Mouse (Mus musculus) retina, postnatal 1 day (tissue): ENCODE measurements around the gene Nos1ap.

Source experiments
- DNase-seq: peaks from one replicate; pipeline ENCODE4 v3.0.0-alpha.2; 2012

The Nos1ap gene

DNA sequence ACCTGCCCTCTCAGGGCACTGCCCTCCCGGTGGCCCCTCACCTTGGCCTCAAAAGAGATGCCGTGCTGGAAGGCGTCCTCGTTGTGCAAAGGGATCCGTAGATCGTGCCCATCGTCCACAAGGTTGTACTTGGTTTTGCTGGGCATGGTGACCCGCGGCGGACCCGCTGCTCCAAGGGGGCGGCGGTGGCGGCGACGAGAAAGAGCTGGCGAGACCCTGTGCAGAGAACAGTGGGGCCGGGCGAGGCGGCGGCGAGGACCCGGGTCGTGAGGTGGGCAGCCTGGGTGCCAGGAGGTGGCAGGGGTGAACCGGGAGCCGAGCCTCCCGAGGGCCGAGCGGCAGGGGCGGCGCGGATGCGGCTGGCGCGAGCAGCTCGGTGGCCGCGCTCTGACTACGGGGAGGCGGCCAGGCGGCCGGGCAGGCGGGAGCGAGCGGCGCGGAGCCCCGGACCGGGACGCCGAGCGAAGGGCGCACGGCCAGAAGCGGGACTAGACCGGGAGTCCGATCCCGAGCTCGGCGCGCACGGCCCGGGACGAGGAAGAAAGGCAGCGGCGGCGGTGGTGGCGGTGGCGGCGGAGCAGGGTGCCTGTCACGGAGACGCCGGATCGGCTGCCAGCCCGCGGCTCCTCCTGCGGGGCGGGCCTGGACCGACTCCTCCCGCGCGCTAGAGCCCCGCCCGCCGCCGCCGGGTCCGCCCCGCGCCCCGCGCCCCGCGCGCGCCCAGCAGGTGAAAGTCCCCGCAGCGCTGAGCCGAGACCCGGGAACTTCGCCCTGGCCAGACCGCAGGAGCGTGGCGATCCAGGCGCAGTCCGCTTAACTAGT lies at the start of gene Nos1ap:
Nos1ap (minus strand) TSS at position 643 of the 822 bp plus-strand sequence.
- peak; percentile 79 for DNase-seq

DNA sequence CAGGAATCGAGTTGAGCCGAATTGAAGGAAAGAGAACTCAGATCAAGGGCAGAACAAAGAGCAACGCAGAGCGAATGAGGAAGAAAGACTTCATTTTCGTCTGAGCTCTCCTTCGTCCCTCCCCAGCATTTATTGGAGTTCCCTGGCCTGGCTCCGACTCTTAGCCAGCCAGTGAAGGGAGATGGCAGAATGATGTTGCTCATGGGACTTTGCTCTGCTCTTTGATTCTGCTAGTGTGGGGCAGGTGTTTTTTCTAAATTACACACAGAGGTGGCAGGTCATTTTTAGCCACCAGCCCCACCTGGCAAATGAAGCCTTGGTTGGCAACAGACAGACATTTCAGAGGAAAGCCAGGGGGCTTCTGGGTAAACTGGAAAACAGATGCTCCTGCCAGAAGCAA lies 49.3 kb upstream of the Nos1ap start:
- DNase-seq: no peak

DNA sequence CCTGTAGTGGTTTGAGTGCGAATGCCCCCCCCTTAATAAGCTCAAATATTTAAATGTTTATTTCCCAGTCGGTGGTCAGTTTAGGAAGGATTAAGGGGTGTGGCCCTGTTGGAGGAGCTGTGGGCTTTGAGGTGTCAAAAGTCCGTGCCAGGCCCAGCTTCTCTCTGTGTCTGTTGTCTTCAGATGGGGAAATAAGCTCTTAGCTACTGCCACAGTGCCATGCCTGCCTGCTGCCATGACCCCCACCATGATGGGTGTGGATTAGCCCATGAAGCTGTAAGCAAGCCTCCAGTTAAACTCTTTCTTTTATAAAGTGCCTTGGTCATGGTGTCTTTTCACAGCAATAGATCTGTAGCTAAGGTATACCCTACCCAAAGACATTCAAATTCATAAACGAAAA lies 43.2 kb upstream of the Nos1ap start:
- DNase-seq: no peak

DNA sequence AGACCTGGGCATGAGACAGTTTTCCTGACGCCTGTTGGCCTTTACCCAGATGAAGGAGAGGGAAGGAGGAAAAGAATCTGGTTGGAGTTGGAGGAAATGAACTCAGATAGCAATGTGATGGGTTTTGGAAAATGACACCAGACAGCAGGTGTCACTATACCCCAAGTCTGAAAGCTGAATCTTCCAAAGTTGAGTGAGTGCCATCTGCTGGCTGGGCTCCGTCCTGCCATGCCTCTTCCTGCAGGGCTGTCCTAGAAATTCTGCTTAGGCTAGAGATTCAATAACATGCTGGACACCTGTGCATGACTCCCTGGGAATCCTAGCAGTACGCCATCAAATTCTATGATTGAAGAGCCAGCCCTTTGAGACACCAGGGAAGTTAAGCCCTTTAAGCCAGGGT lies 42.7 kb upstream of the Nos1ap start:
- peak; percentile 80 for DNase-seq

DNA sequence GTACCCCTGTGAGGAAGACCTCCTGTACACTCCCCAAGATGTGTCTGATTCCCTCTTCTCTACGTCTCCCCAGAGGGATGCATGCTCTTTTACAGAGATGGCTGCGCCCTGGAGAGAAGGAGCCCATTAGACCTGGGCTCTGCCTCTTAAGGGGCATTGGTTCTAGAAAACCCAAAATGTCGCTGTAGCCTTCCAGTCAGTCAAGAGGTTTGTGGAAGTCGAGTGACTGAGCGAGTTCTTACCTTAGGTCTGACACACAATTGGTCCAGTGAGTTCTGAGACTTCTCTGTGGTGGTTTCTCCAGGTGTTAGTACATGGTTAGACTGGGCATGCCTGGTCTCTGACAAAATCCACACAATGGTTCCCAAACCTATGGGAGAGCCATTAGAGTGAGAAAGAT lies 41.9 kb upstream of the Nos1ap start:
- no peak for DNase-seq

DNA sequence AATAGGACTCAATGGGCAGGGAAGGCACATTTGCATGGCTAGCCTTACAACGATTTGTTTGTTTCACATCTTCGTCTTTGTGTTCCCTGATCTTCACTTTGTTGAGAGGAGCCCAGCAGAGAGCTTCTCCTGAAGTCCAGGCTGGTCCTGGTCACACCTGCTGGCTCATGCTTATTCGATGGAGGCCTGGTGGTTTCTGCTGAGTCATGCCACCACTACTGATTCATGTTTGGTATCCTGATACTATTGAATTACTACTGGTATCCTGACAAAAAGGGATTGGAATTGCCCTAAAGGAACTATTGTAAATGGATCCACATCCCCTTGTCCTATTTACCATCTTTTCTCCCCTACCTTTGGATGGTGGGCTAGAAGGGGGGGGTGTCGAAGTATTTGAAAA lies 40.8 kb upstream of the Nos1ap start:
- no peak for DNase-seq

DNA sequence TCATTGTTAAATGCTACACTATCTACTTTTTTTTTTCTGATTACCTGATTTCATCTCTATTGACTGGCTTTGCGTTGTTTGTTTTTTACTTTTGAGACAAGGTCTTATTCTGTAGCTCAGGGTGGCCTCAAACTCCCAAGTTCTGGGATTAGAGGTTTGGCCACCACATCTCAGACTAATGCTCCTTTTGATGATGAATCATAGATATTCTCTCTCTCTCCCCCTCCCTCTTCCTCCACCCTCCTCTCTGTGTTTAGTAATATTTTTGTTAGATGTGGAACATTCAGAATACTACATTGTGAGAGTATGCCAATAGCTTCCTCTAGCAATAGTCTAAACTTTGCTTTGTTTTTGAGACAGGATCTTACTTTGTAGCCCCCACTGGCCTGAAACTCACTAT lies 33.8 kb upstream of the Nos1ap start:
- no peak for DNase-seq

DNA sequence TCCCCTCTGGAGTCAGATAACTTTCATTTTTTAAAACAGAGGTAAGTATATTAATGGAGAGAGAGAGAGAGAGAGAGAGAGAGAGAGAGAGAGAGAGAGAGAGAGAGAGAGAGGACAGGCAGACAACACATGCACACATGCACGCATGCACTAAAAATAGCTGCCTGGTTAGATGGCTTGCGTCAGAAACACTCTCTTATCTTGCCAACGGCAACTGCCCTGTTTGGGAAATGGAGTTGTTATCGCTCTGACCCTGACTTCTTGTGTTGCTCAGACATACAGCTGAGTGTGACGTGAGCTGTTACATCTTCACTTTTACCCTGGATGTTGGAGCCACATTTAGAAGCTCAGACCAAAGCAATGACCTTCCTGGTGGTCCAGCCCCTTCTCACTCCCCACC lies 33.3 kb upstream of the Nos1ap start:
- DNase-seq: no peak

DNA sequence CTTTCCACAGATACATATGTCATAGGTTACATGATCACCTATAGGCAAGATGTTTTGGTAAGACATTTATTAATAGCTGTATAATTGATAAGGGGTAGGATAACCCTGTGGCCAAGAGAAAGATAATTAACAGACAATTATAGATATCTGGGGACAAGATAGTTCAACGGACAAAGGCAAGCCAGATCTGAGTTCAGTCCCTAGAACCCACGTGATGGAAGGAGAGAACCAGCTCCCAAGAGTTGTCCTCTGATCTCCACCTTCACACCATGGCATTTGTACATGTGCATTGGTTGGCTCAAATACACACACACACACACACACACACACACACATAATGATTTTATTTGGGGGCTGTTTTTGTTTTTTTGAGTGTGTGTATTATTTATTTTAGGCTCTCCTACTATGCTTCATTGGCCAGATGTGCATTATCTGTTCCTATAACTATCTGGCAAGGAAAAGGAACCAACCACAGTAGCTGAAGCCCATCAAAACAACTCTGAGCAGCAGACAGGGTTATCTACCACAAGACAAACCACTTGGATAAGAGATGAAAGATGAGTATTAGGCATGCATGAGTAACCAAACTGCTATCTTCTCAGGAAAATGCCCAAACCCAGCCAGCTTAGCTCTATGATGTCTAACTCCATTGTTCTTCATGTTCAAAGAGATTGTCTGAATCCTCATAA lies 30.2 kb upstream of the Nos1ap start:
- no peak for DNase-seq

DNA sequence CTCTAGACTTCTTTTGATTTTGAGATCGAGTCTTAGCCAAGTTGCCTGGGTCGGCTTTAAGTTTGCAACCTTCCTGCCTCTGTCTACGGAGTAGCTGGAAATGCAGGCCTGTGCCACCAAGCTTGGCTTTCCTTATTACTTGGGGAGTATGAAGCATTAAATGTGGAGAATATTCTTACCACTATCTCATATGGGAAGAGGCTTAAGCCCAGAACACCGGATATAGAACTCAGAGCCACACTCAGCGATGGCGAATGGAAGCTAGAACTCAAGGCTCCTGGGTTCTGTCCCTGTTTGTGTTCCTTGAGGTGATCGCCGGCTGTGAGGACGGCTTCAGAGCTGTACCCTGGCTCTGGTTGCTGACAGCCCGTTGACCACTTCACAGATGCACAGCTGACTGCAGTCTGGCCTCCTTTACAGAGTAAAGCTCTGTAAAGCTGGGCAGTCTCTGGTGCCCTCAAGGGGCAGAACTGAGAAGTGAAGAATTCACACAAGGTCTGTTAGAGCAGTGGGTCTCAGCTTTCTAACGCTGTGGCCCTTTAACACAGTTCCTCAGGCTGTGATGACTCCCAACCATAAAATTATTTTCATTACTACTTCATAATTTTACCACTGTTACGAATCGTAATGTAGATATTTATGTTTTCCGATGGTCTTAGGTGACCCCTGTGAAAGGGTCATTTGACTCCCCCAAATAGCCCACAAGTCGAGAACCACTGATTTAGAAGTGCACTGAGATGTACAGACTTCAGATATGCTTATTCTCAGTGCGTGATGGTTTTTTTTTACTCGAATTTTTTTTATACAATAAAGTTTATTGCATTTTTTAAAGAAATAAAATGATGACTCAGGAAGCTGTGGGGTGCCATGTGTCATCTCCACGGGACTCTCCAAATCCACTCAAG lies 23.6 kb upstream of the Nos1ap start:
- DNase-seq: peak; percentile 87

DNA sequence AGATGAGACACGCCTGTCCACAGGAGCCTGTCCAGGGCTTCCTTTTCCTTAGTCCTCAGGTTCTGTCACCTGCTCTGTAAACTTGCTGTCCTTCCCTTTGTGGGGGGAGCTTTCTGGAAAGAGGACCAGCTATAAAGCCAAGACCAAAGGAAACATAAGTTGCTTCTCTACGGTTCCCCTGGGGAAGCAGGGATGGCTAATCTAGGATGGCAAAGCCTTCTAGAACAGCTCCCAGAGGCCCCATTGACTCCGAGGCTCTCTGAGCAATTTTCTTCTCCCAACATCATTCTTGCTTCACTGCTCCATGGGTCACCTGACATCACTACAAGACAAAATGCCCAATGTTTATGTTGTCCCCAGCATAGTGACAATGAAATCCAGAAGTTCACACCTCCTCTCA lies 22.0 kb upstream of the Nos1ap start:
- DNase-seq: no peak

DNA sequence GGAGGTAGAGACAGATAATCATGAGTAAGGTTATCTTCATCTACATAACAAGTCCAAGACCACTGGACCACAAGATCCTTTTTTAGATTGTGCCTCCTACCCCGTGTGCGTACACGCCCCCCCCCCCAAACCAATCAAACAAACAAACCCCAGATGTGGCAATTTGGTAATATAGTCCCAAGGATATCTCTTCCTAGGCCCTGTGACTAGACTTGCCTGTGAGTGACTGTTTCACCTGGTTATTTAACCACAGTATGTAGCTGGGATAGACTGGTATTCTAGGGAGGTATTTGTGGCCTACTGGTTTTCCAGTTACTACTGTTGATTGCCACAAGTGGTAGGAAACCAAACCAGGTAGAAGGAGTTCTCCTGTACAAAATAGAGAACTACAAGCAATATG lies 21.0 kb upstream of the Nos1ap start:
- no peak for DNase-seq

DNA sequence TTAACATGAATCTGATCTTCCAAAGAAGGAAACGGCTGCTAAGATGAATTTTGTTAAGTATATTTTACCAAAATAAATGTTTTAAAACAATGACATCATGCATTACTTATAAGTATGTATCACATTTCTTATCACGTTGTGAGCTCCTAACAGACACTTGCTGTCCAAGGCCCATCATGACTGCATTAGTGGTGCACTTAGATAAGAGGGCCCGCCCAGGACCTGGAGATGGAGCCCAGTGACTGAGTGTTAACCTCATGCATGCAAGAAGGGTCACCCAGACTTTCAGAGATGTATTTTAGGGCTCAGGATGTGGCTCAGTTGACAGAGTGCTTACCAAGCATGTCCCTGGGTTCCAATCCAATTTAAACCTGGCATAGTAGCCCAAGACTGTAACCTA lies 20.6 kb upstream of the Nos1ap start:
- no peak for DNase-seq

DNA sequence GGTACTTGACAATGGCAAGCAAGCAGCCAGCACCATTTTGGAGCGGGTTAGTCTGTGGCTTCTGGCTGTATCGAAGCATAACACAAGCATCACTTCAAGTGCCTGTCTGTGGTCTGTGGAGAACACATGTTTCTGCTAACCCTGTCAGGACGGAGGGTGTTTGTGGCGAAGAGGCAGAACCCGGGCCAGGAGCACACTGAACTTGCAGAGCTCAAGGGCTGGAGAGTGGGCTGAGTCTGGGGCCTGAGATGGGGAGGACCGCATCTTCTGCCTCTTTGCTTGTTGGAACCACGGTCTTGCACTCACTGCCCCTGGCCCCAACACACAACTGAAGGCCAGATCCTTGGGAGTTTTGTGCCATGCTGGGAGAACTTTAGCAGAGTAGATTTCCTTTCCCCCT lies 20.2 kb upstream of the Nos1ap start:
- DNase-seq: no peak

DNA sequence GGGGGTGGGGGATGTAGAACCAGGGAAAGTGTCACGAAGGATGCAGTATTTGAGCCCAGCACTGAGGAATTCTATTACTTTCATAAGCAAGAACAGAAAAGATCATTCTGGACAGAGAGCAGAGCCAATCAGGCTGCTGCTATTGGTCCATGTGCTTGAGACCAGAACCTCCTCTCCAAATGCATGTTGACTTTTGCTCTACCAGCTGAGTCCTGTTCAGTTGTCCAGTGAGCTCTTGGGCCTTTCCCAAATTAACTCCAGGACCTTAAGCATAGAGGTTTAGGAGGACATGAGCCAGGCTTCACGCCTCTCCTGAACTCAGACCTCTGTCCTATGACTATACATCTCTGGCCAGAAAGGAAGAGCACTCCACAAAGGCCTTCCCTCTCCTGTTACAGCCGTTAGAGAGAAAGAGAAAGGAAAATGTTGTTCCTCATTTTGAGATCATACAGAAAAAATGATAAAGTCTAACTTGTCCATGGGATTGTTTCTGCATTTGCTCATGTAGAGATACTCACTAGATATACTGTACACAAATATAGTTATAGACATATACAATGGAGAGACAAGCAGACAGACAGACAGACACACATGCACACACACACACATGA lies 18.9 kb upstream of the Nos1ap start:
- DNase-seq: no peak

DNA sequence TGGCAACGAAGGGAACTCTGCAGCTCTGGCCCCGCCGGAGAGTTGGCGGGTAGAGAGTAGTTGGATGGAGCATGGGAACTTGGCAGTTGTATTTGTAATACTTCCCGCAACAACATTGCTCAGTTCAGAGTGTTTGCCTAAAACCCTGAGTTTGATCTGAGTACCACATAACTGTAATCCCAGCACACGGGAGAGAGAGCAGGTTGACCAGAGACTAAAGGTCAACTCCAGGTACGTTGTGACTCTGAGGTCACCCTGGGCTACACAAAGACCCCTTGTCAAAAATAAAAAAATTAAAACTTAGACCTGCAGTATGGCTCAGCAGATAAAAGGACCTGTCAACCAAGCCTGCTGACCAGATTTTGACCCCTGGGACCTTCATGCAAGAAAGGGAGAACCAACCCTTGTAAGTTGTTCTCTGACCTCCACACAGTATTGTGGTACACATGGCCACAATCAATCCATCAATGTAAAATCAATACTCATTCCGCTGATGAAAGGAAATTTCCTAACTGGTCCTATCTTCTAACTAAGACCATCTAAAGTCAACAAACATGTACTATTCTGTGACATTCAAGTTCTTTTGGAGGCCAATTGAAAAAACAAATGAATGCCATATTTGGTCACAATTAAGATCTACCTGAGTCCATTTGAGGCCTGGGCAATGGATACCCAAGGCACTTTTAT lies 17.7 kb upstream of the Nos1ap start:
- no peak for DNase-seq

DNA sequence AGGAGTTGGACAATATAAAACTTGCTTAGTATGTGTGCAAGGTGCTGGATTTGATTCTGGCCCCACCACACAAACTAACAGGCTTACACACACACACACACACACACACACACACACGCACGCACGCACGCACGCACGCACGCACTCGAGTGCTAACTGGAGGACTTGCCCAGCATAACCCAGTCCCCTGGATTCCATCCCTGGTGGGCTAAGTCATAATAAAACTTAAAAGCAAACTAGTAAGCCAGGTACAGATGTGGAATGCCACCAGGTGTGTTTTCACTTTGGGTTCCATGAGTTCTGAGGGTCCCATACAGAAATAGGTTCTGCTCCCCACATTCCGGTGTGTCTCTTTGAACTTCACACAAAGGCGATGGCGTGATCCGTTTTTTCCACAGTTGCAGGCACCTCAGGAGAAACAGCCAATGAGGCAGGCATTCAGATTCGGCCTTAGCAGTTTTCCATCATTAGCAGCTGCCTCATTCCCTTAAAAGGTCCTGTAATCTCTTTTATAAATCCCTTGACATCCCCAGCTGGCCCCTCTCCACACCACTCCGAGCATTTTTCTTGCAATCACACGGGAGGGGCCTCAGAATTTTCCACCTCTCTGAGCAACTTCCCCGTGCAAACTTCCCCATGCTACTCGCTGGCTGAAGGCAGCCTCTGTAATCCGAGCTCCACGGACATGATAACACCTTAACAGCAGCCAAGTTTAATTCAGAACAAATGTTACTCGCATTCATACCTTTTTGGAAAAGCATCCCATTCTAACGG lies 15.8 kb upstream of the Nos1ap start:
- no peak for DNase-seq

DNA sequence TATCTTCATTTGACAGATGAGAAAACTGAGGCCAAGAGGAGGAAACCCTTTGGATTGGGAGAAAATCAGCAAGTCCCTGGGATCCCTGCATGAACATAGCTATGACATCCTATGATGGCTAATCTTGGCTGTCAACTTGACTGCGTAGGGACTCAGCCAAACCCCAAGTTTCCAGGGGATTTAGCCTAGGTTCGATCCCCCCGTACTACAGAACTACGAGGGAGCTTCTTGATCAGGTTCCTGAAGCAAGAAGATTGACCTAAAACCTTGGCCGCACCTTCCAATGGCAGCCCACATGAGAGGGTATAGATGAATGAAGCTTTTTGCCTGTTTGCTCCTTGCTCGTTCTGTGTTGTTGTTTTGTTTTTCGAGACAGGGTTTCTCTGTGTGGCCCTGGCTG lies 4.9 kb upstream of the Nos1ap start:
- DNase-seq: no peak

DNA sequence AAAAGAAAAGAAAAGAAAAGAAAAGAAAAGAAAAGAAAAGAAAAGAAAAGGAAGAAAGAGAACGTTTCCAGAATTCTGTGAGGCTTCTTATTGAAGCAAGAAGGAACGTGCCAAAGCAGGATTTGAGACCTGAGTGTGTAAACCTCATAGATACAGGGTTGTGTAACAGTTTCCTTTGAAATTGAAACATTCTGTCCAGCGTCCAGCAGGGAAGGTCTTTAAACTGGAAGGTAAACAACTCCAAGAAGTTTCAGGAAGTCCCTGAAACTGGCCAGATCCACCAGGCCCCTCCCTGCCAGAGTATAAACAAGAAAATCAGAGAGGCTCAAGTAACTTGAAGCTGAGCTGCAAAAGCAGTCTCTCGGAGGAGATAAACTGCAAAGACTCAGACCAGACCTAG lies 870 bp upstream of the Nos1ap start:
- DNase-seq: no peak

DNA sequence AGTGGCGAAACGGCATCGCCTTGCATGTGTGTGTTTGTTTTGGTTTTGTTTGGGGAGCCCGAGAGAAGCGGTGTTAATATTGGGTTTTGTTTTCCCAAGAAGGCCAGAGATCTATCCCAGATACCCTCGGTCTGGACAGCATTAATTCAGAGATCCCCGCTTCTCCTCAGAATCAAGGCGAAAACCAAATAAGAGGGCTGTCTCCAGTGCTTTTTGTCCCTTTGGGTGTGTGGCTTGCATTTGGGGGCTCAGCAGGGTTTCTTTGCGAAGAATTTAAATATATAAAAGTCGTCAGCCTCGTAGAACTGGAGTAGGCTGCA lies 340 bp upstream of the Nos1ap start:
- no peak for DNase-seq

DNA sequence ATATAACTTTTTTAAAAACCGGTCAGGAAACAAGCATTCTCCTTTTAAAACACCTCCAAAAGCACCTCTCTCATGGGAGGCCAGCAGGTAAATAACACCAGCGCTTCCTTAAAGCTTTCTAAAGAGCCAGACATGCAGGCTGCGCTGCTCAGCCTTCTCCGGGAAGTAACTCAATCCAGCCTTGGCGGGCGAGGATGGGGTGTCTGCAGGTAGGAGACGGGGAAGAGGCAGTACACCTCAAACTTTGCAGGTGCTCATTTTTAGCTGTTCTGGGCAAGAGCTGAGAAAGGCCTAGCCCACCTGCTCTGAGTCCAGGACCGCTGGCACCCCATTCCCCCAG lies 812 bp downstream of the Nos1ap start:
- no peak for DNase-seq

DNA sequence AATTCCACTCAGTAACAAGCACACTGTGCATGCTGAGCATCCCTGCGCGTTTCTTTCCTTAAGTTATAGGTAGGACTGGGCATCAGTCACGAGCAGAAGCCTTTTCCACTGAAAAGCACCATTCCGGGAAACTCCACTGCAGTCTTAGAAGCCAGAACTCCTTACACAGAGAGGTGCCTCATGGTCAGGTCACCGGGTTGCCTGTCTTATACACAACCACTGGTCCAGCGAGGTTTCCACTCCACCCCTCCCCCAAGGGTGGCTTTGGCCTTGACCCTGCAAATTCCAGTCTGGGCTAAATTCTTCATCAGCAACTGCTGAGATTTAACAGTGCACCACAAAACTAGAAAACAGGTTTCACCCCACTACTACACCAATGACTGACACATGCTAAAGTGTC lies 1.3 kb downstream of the Nos1ap start:
- DNase-seq: peak; percentile 27
